Mouse (Mus musculus): ENCODE measurements around the gene Col17a1. TPM values are rescaled to one million over a fixed set of nuclear protein-coding genes. Genes with fewer than 3 reads are reported as not detected.

The Col17a1 gene
- polyA plus RNA-seq, 1 experiment from 2014 or later, result 0.58 TPM

- Histone ChIP-seq H3K27ac (no peak overlapping the region), H3K4me1 (replicated peaks) (0 out of 2 replicates have a peak, but pooled peaks cover 6% of the 10 kb centered on the region), H3K9ac (no peak overlapping the region), H3K4me3 (replicated peaks) (no peak overlapping the region), H3K27me3 (replicated peaks) (no peaks in the 10 kb centered on the region), H3K9me3 (no peaks in the 10 kb centered on the region), H3K36me3 (no peaks in the 10 kb centered on the region), H3K4me2 (replicated peaks) (peak overlapping the region; percentile 38)
- WGBS, result 52% methylated on average over 13 of the region's 13 CpGs
- ATAC-seq, result peak; percentile 86
These were observed 13.3 kb upstream of the Col17a1 start for GRCm38 (mm10) chr19:47705080-47705771.

GRCm38 (mm10) chr19:47700509-47700908, 8.6 kb upstream of the Col17a1 start:
- Histone ChIP-seq H3K27ac (no peak overlapping the region), H3K36me3 (no peaks in the 10 kb centered on the region), H3K27me3 (replicated peaks) (no peaks in the 10 kb centered on the region), H3K4me3 (replicated peaks) (no peak overlapping the region), H3K4me1 (replicated peaks) (0 out of 2 replicates have a peak, but pooled peaks cover 5% of the 10 kb centered on the region), H3K9me3 (no peaks in the 10 kb centered on the region), H3K9ac (no peak overlapping the region), H3K4me2 (replicated peaks) (no peak overlapping the region)
- WGBS, result 84% methylated on average over 8 of the region's 8 CpGs
- ATAC-seq, result no peak

- Histone ChIP-seq H3K4me3 (replicated peaks) (no peak overlapping the region), H3K27ac (0 out of 2 replicates have a peak overlapping the region, but pooled peaks have one; percentile 9), H3K4me2 (replicated peaks) (0 out of 2 replicates have a peak overlapping the region, but pooled peaks have one; percentile 3), H3K27me3 (replicated peaks) (no peaks in the 10 kb centered on the region), H3K9me3 (no peaks in the 10 kb centered on the region), H3K4me1 (replicated peaks) (no peaks in the 10 kb centered on the region), H3K9ac (no peak overlapping the region), H3K36me3 (no peaks in the 10 kb centered on the region)
- whole genome bisulfite sequencing, result 23% methylated on average over 9 of the region's 9 CpGs
- peak; percentile 53 for ATAC-seq
These were observed 7.8 kb upstream of the Col17a1 start for GRCm38 (mm10) chr19:47699743-47700142.

GRCm38 (mm10) chr19:47698266-47698665, 6.4 kb upstream of the Col17a1 start:
- no peak for ATAC-seq
- no peaks in the 10 kb centered on the region for H3K36me3 ChIP-seq
- H3K4me3 ChIP-seq (replicated peaks), result no peak overlapping the region
- H3K27ac ChIP-seq, result no peak overlapping the region
- 58% methylated on average over 9 of the region's 9 CpGs for WGBS
- H3K9me3 ChIP-seq, result no peaks in the 10 kb centered on the region
- H3K27me3 ChIP-seq (replicated peaks), result no peaks in the 10 kb centered on the region
- no peak overlapping the region for H3K4me2 ChIP-seq (replicated peaks)
- H3K4me1 ChIP-seq (replicated peaks), result no peaks in the 10 kb centered on the region
- no peak overlapping the region for H3K9ac ChIP-seq

GRCm38 (mm10) chr19:47697067-47697466, 5.2 kb upstream of the Col17a1 start:
- 92% methylated on average over 11 of the region's 11 CpGs for WGBS
- Histone ChIP-seq H3K4me1 (replicated peaks) (no peaks in the 10 kb centered on the region), H3K4me2 (replicated peaks) (no peak overlapping the region), H3K9me3 (no peaks in the 10 kb centered on the region), H3K36me3 (no peaks in the 10 kb centered on the region), H3K9ac (no peak overlapping the region), H3K27me3 (replicated peaks) (no peaks in the 10 kb centered on the region), H3K4me3 (replicated peaks) (no peak overlapping the region), H3K27ac (no peak overlapping the region)
- no peak for ATAC-seq

GRCm38 (mm10) chr19:47696411-47696810, 4.5 kb upstream of the Col17a1 start:
- H3K4me3 ChIP-seq (replicated peaks), result no peak overlapping the region

GRCm38 (mm10) chr19:47695725-47696124, 3.8 kb upstream of the Col17a1 start:
- Histone ChIP-seq H3K27me3 (replicated peaks) (no peaks in the 10 kb centered on the region), H3K4me2 (replicated peaks) (no peak overlapping the region), H3K9me3 (no peaks in the 10 kb centered on the region), H3K4me3 (replicated peaks) (no peak overlapping the region), H3K36me3 (no peaks in the 10 kb centered on the region), H3K4me1 (replicated peaks) (no peaks in the 10 kb centered on the region), H3K27ac (no peak overlapping the region), H3K9ac (no peak overlapping the region)
- no peak for ATAC-seq
- 85% methylated on average over 6 of the region's 6 CpGs for WGBS

More at GRCm38 (mm10) chr19:47696411-47696810, 4.5 kb upstream of the Col17a1 start:
- 91% methylated on average over 8 of the region's 8 CpGs for WGBS
- Histone ChIP-seq H3K36me3 (no peaks in the 10 kb centered on the region), H3K27me3 (replicated peaks) (no peaks in the 10 kb centered on the region), H3K9ac (no peak overlapping the region), H3K4me2 (replicated peaks) (no peak overlapping the region), H3K4me1 (replicated peaks) (no peaks in the 10 kb centered on the region), H3K9me3 (no peaks in the 10 kb centered on the region), H3K27ac (no peak overlapping the region)
- no peak for ATAC-seq

- ATAC-seq, result no peak
- Histone ChIP-seq H3K9ac (no peak overlapping the region), H3K27me3 (replicated peaks) (no peaks in the 10 kb centered on the region), H3K9me3 (no peaks in the 10 kb centered on the region), H3K4me1 (replicated peaks) (no peaks in the 10 kb centered on the region), H3K4me2 (replicated peaks) (no peak overlapping the region), H3K4me3 (replicated peaks) (no peak overlapping the region), H3K27ac (no peak overlapping the region), H3K36me3 (no peaks in the 10 kb centered on the region)
- 76% methylated on average over 7 of the region's 7 CpGs for WGBS
These were observed 2.3 kb downstream of the Col17a1 start for GRCm38 (mm10) chr19:47689592-47689991.

GRCm38 (mm10) chr19:47678675-47679074, 13.2 kb downstream of the Col17a1 start:
- Histone ChIP-seq H3K27me3 (replicated peaks) (no peaks in the 10 kb centered on the region), H3K9me3 (no peaks in the 10 kb centered on the region), H3K36me3 (no peaks in the 10 kb centered on the region), H3K27ac (no peak overlapping the region), H3K9ac (no peak overlapping the region; the same call in 1 of the 2 replicates), H3K4me3 (replicated peaks) (no peak overlapping the region), H3K4me1 (replicated peaks) (no peaks in the 10 kb centered on the region), H3K4me2 (replicated peaks) (no peak overlapping the region)
- 79% methylated on average over 12 of the region's 12 CpGs for WGBS
- ATAC-seq, result no peak

GRCm38 (mm10) chr19:47674419-47674818, 17.5 kb downstream of the Col17a1 start:
- Histone ChIP-seq H3K9me3 (no peaks in the 10 kb centered on the region), H3K4me2 (replicated peaks) (no peak overlapping the region), H3K27me3 (replicated peaks) (no peaks in the 10 kb centered on the region), H3K36me3 (no peaks in the 10 kb centered on the region), H3K4me1 (replicated peaks) (no peaks in the 10 kb centered on the region), H3K4me3 (replicated peaks) (no peak overlapping the region), H3K9ac (no peak overlapping the region), H3K27ac (no peak overlapping the region)
- no peak for ATAC-seq
- 43% methylated on average over 8 of the region's 8 CpGs for WGBS

GRCm38 (mm10) chr19:47668399-47668798, 23.5 kb downstream of the Col17a1 start:
- H3K27me3 ChIP-seq (replicated peaks), result no peaks in the 10 kb centered on the region
- no peak for ATAC-seq
- no peak overlapping the region for H3K4me3 ChIP-seq (replicated peaks)
- 64% methylated on average over 9 of the region's 9 CpGs for WGBS
- H3K9ac ChIP-seq, result no peak overlapping the region
- H3K4me1 ChIP-seq (replicated peaks), result peaks cover 2% of the 10 kb centered on the region; the same call in 1 of the 2 replicates
- no peak overlapping the region for H3K27ac ChIP-seq
- no peaks in the 10 kb centered on the region for H3K9me3 ChIP-seq
- no peak overlapping the region for H3K4me2 ChIP-seq (replicated peaks)
- H3K36me3 ChIP-seq, result no peaks in the 10 kb centered on the region

GRCm38 (mm10) chr19:47667601-47668000, 24.3 kb downstream of the Col17a1 start:
- H3K27me3 ChIP-seq (replicated peaks), result no peaks in the 10 kb centered on the region
- H3K9me3 ChIP-seq, result no peaks in the 10 kb centered on the region
- no peaks in the 10 kb centered on the region for H3K36me3 ChIP-seq
- peaks cover 2% of the 10 kb centered on the region; the same call in 1 of the 2 replicates for H3K4me1 ChIP-seq (replicated peaks)
- ATAC-seq, result no peak
- H3K4me3 ChIP-seq (replicated peaks), result no peak overlapping the region
- WGBS, result 37% methylated on average over 8 of the region's 8 CpGs
- no peak overlapping the region for H3K4me2 ChIP-seq (replicated peaks)
- H3K27ac ChIP-seq, result no peak overlapping the region
- H3K9ac ChIP-seq, result no peak overlapping the region

Data from intestine, embryonic 15.5 days (tissue).